Mouse (Mus musculus) megakaryocyte progenitor cell, adult 5-6 weeks (primary cell): Measurements from ENCODE around the gene Ribc2. TPM values are rescaled to one million over a fixed set of nuclear protein-coding genes. Genes with fewer than 3 reads are reported as not detected.

Experiments
- ATAC-seq: replicated peaks from 2 replicates; pipeline ENCODE4 v1.8.0; 2016; ENCODE audit warnings: mild to moderate bottlenecking, moderate TSS enrichment, inconsistent platforms; ENCODE audit not compliant: poor library complexity
- total RNA-seq, 2 experiments: library from RNA; stranded (forward) in 1 of 2; stranded (reverse) in 1 of 2; fragments of 157-497, 149-512 nt in 1 of 2; fragments of 200-1000 nt in 1 of 2; gene quantifications; 2 replicates each; pipeline versions ENCODE4 v1.2.3 to v1.2.4; 2015 to 2017

Gene Ribc2
- total RNA-seq, 2 experiments from 2014 or later, result not detected

- no peak for ATAC-seq
These were observed 46.3 kb downstream of the Ribc2 start for GRCm38 (mm10) chr15:85178172-85178571.

- no peak for ATAC-seq
These were observed 47.8 kb downstream of the Ribc2 start for GRCm38 (mm10) chr15:85179528-85180180.

GRCm38 (mm10) chr15:85180368-85180767, 48.5 kb downstream of the Ribc2 start:
- no peak for ATAC-seq

GRCm38 (mm10) chr15:85182063-85182462, 50.2 kb downstream of the Ribc2 start:
- no peak for ATAC-seq

GRCm38 (mm10) chr15:85186916-85187315, 55.0 kb downstream of the Ribc2 start:
- ATAC-seq, result no peak

GRCm38 (mm10) chr15:85188167-85188778, 56.4 kb downstream of the Ribc2 start:
- ATAC-seq, result no peak

Other genes with a start within 250 kb of the Ribc2 start
- gene Gm29666, start 212.0 kb upstream of the Ribc2 start, total RNA-seq (2015), result 0.25 and 0.46 TPM in 2 replicates
- 0.20 and 0.25 TPM in 2 replicates for gene Gm29666, start 212.0 kb upstream of the Ribc2 start, total RNA-seq (2017)
- gene Nup50, start 208.7 kb upstream of the Ribc2 start, total RNA-seq (2015), result 43.6 and 44.8 TPM in 2 replicates
- 87.7 and 99.3 TPM in 2 replicates for gene Nup50, start 208.7 kb upstream of the Ribc2 start, total RNA-seq (2017)
- 8.0 and 10.0 TPM in 2 replicates for gene 5031439G07Rik, start 143.5 kb upstream of the Ribc2 start, total RNA-seq (2015)
- 11.7 and 17.7 TPM in 2 replicates for gene 5031439G07Rik, start 143.5 kb upstream of the Ribc2 start, total RNA-seq (2017)
- gene Upk3a, start 114.9 kb upstream of the Ribc2 start, total RNA-seq (2015), result not detected in 2 replicates
- gene Upk3a, start 114.9 kb upstream of the Ribc2 start, total RNA-seq (2017), result not detected in 2 replicates
- gene Fam118a, start 103.1 kb upstream of the Ribc2 start, total RNA-seq (2015), result 12.4 and 12.5 TPM in 2 replicates
- 10.5 and 20.9 TPM in 2 replicates for gene Fam118a, start 103.1 kb upstream of the Ribc2 start, total RNA-seq (2017)
- gene Smc1b, start 114 bp upstream of the Ribc2 start, total RNA-seq (2015), result not detected in 2 replicates
- not detected in 2 replicates for gene Smc1b, start 114 bp upstream of the Ribc2 start, total RNA-seq (2017)
- gene Fbln1, start 73.9 kb downstream of the Ribc2 start, total RNA-seq (2015), result 0.42 and 0.47 TPM in 2 replicates
- gene Fbln1, start 73.9 kb downstream of the Ribc2 start, total RNA-seq (2017), result 0.24 and 0.37 TPM in 2 replicates
- 148 and 163 TPM in 2 replicates for gene Atxn10, start 204.2 kb downstream of the Ribc2 start, total RNA-seq (2015)
- gene Atxn10, start 204.2 kb downstream of the Ribc2 start, total RNA-seq (2017), result 73.1 and 89.4 TPM in 2 replicates